Mouse (Mus musculus): ENCODE measurements around the gene Sorbs1. TPM values are rescaled to one million over a fixed set of nuclear protein-coding genes. Genes with fewer than 3 reads are reported as not detected.

Sorbs1 gene
- polyA plus RNA-seq, 1 experiment from 2014 or later: 68.9 TPM

GRCm38 (mm10) chr19:40383931-40384330 lies 129.6 kb downstream of the Sorbs1 start:
- DNase-seq (ENCODE audit: low read depth, low spot score) (no peak), ATAC-seq (no peak)
- CTCF ChIA-PET: interaction anchor here (0.9 to 2.4 kb wide), 7 partner anchors 8 to 46 kb away, joined by 3 to 10 read pairs (median 4); no protein-coding TSS in a partner anchor
- in situ Hi-C loops (cut with MboI; ENCODE audit: low pct_unique_long_range_greater_than_20kb): no loop called here
- TF ChIP-seq CTCF (IDR thresholded peaks at IDR 0.05): peak; percentile 73
- no peaks in the 10 kb centered on the region for H3K27me3 ChIP-seq
- POLR2A ChIA-PET: no interaction called here

DNA sequence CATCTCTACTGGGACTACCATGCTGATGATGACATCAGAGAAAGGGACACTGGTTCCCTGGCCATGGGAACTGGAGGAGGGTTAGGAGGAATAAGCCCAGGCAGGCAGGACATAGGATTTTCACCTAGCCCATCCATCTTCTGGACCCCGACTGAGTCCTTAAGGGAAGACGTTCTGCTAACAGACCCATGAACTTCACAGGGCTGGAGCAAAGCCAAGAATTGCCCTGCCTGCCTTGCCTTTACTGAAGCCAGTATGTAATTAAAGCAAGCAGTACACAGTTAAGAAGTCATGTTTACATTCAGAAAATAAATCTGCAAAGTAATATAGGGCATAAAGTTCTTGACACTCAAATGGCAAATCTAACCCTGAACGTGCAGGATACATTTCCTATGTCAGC lies 132.9 kb downstream of the Sorbs1 start:
- no peak for TF ChIP-seq CTCF (IDR thresholded peaks at IDR 0.05)
- POLR2A ChIA-PET: no interaction called here
- CTCF ChIA-PET: interaction anchor here (0.7 to 4.2 kb wide), 3 partner anchors 15 to 35 kb away, joined by 3 to 17 read pairs (median 4); no protein-coding TSS in a partner anchor
- ATAC-seq (no peak), DNase-seq (ENCODE audit: low read depth, low spot score) (no peak)
- in situ Hi-C loops (cut with MboI; ENCODE audit: low pct_unique_long_range_greater_than_20kb): no loop called here
- no peaks in the 10 kb centered on the region for H3K27me3 ChIP-seq

DNA sequence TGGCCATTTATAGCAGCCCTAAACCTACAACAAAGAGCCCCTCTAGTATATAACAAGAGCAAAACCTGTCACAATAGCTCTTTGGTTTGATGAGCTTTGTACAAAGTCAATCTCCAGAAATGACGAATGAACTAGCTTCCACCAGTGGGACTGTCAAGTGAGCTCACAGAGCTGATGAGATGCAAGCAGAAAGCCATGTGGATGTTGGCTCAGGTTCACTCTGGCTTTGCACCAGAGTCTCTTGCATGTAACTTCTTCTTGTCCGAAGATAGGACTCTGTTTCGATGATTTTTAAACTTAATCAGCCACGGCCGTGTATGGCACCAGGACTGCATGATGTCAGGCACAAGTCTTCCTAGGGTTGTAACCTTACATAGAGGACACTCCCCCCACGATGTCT lies 133.6 kb downstream of the Sorbs1 start:
- no peaks in the 10 kb centered on the region for H3K27me3 ChIP-seq
- DNase-seq (ENCODE audit: low read depth, low spot score): no peak
- POLR2A ChIA-PET: no interaction called here
- no peak for ATAC-seq
- in situ Hi-C loops (cut with MboI; ENCODE audit: low pct_unique_long_range_greater_than_20kb): no loop called here
- no peak for TF ChIP-seq CTCF (IDR thresholded peaks at IDR 0.05)
- CTCF ChIA-PET: interaction anchor here (0.7 to 4.2 kb wide), 6 partner anchors 15 to 37 kb away, joined by 3 to 17 read pairs (median 4); no protein-coding TSS in a partner anchor

DNA sequence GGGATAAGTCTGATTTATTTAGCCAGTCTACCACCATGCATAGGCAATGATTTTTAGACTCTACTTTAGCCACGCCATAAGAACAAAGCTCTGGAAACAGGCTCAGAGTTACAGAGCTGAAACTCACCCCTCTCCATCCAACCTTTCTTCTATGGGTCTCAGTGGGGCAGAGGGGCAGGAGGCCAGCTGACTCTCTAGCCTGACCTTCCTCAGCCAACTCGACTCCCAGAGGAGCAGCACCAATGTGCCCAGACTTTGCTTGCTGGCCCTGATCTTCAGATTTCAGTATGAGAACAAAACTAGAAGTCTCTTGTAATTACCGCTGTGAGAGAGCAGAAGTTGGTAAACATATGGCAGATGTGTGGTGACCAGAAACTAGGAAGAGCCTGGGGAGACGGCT lies 134.5 kb downstream of the Sorbs1 start:
- in situ Hi-C loops (cut with MboI; ENCODE audit: low pct_unique_long_range_greater_than_20kb): no loop called here
- H3K27me3 ChIP-seq: no peaks in the 10 kb centered on the region
- ATAC-seq: no peak
- ChIA-PET POLR2A (no interaction called here), CTCF (interaction anchor here (1.2 to 4.2 kb wide), 5 partner anchors 13 to 191 kb away, joined by 3 to 17 read pairs (median 5); no protein-coding TSS in a partner anchor)
- no peak for TF ChIP-seq CTCF (IDR thresholded peaks at IDR 0.05)
- DNase-seq (ENCODE audit: low read depth, low spot score): no peak

GRCm38 (mm10) chr19:40377632-40378031 lies 135.9 kb downstream of the Sorbs1 start:
- no peak for DNase-seq (ENCODE audit: low read depth, low spot score)
- ChIA-PET CTCF (interaction anchor here (1.6 to 2.0 kb wide), 2 partner anchors 14 to 34 kb away, joined by 5 to 8 read pairs; no protein-coding TSS in a partner anchor), POLR2A (no interaction called here)
- TF ChIP-seq CTCF (IDR thresholded peaks at IDR 0.05): no peak
- H3K27me3 ChIP-seq: no peaks in the 10 kb centered on the region
- no peak for ATAC-seq
- in situ Hi-C loops (cut with MboI; ENCODE audit: low pct_unique_long_range_greater_than_20kb): no loop called here

DNA sequence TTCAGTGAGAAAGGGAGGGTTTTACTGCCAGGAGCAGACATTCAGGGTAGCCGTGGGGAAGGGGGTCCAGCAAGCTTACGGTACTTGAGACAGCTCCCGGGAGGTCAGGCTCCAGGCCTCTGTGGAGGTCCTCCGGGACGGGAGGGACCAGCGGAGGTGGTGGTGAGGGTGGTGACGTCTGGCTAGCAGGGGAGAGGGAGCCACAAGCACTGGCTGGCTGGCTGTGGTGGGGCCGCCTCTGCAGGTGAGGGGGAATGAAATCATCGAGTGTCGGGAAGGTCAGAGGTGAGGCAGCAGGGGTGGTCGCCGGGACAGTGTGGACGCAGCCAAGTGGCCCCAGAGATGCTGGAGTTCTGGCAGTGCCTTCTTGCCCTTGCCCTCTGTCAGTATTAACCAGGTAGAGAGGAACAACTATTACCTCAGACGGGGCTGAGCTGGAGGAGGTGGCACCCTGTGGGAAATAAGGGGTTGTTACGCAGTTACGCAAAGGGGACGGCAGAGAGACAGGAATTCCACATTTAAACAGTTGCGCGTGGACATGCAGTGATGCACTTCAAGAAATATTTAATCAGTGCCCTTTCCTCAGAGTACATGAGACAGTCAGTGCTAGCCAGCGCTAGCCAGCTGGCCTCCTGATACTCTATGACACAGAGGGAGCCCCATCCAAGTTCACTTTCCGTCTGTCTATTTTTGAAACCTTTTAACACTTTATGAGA lies 136.9 kb downstream of the Sorbs1 start:
- POLR2A ChIA-PET: no interaction called here

GRCm38 (mm10) chr19:40374720-40375119 lies 138.9 kb downstream of the Sorbs1 start:
- DNase-seq (ENCODE audit: low read depth, low spot score): no peak
- POLR2A ChIA-PET: no interaction called here
- CTCF ChIA-PET: interaction anchor here (0.7 to 2.1 kb wide), 7 partner anchors 16 to 174 kb away, joined by 3 to 10 read pairs (median 3); no protein-coding TSS in a partner anchor

More for the DNA sequence above, 136.9 kb downstream of the Sorbs1 start:
- TF ChIP-seq CTCF (IDR thresholded peaks at IDR 0.05): no peak
- DNase-seq (ENCODE audit: low read depth, low spot score): no peak
- in situ Hi-C loops (cut with MboI; ENCODE audit: low pct_unique_long_range_greater_than_20kb): no loop called here
- CTCF ChIA-PET: no interaction called here
- ATAC-seq: no peak
- no peaks in the 10 kb centered on the region for H3K27me3 ChIP-seq

DNA sequence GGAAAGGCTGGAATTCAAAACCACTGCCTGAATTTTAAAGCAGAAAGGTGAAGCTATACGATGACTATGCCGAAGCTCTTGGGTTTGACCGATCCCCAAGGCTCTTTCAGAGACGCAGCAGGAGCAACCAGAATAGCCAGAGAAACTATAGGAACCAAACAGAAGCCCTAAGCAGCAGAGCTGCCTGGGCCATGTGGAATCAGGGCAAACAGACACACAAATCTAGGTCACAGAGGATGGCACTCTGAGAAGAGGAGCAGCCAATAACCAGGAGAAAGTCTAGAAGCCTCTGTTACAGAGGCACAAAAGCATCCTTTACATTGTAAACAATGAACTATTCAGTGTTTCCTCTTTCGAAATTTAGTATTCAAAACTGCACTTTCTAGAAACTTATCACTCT lies 140.9 kb downstream of the Sorbs1 start:
- TF ChIP-seq CTCF (IDR thresholded peaks at IDR 0.05): no peak
- H3K27me3 ChIP-seq: no peaks in the 10 kb centered on the region
- ChIA-PET CTCF (interaction anchor here (1.2 to 1.4 kb wide), 2 partner anchors 27 to 29 kb away, joined by 3 read pairs; no protein-coding TSS in a partner anchor), POLR2A (no interaction called here)
- in situ Hi-C loops (cut with MboI; ENCODE audit: low pct_unique_long_range_greater_than_20kb): no loop called here
- DNase-seq (ENCODE audit: low read depth, low spot score) (no peak), ATAC-seq (no peak)

More at GRCm38 (mm10) chr19:40374720-40375119, 138.9 kb downstream of the Sorbs1 start:
- no peak for ATAC-seq
- H3K27me3 ChIP-seq: no peaks in the 10 kb centered on the region
- in situ Hi-C loops (cut with MboI; ENCODE audit: low pct_unique_long_range_greater_than_20kb): no loop called here
- TF ChIP-seq CTCF (IDR thresholded peaks at IDR 0.05): no peak

DNA sequence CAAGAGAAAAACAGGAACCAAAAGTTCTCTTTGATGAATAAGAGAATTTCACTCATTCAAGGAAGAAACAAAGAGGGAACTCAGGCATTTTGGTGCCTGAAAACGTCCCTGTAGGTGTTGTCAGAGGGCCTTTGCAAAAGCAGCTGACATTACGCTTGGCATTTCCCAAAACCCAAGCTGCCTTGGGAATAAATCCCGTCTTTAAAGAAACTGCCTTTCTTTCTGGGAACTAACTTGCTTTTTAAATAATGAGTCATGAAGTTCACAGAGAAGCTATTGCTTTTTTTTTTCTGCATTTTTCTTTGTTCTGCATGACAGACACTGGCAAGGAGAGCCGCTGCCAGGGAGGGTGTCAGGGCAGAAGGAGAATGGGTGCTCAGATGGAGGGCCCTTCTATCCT lies 141.7 kb downstream of the Sorbs1 start:
- no peak for TF ChIP-seq CTCF (IDR thresholded peaks at IDR 0.05)
- ATAC-seq: peak; percentile 66
- in situ Hi-C loops (cut with MboI; ENCODE audit: low pct_unique_long_range_greater_than_20kb): no loop called here
- DNase-seq (ENCODE audit: low read depth, low spot score): no peak
- POLR2A ChIA-PET: interaction anchor here (0.6 kb wide), 1 partner anchor 96 kb away, joined by 3 read pairs; no protein-coding TSS in a partner anchor
- CTCF ChIA-PET: interaction anchor here (1.4 kb wide), 1 partner anchor 29 kb away, joined by 3 read pairs; no protein-coding TSS in a partner anchor
- no peaks in the 10 kb centered on the region for H3K27me3 ChIP-seq

- no peak for TF ChIP-seq CTCF (IDR thresholded peaks at IDR 0.05)
- ChIA-PET CTCF (interaction anchor here (0.8 to 1.9 kb wide), 5 partner anchors 9 to 24 kb away, joined by 3 to 7 read pairs (median 3); no protein-coding TSS in a partner anchor), POLR2A (no interaction called here)
- DNase-seq (ENCODE audit: low read depth, low spot score) (no peak), ATAC-seq (no peak)
- in situ Hi-C loops (cut with MboI; ENCODE audit: low pct_unique_long_range_greater_than_20kb): no loop called here
- H3K27me3 ChIP-seq: no peaks in the 10 kb centered on the region
Measured at GRCm38 (mm10) chr19:40369852-40370811, 143.4 kb downstream of the Sorbs1 start.
